Mouse (Mus musculus) MEL (cell line): ENCODE results near the gene Adcy7. TPM values are rescaled to one million over a fixed set of nuclear protein-coding genes. Genes with fewer than 3 reads are reported as not detected.

Experiments
- DNase-seq: peaks from one replicate; pipeline ENCODE4 v3.0.0; 2011; ENCODE audit warnings: low read depth, low spot score
- H3K27ac ChIP-seq: 2 replicates; pipeline ENCODE4 v1.5.1; 2012; ENCODE audit warnings: low read depth, mild to moderate bottlenecking, control low read depth, low read length, moderate library complexity; ENCODE audit not compliant: control insufficient read depth
- H3K27me3 ChIP-seq, 2 experiments: fragments of 150-350 bp in 1 of 2; sonication (generic) in 1 of 2; 2 replicates each; pipeline ENCODE4 v1.6.1; 2012; ENCODE audit warnings: low read length in 2 of 2, mild to moderate bottlenecking in 2 of 2, improper control_type of control experiment in 1 of 2, moderate library complexity in 1 of 2; ENCODE audit not compliant: insufficient read depth in 2 of 2, control insufficient read depth in 1 of 2
- H3K36me3 ChIP-seq, 2 experiments: 2 replicates each; pipeline ENCODE4 v1.6.1; 2012 to 2014; ENCODE audit warnings: low read length in 2 of 2, improper control_type of control experiment in 1 of 2, inconsistent platforms in 1 of 2, mild to moderate bottlenecking in 1 of 2; ENCODE audit not compliant: insufficient read depth in 2 of 2, control insufficient read depth in 1 of 2
- H3K4me1 ChIP-seq, 2 experiments: fragments of 150-350 bp in 1 of 2; sonication (generic) in 1 of 2; 2 replicates each; pipeline ENCODE4 v1.6.1; 2012; ENCODE audit warnings: low read length in 2 of 2, improper control_type of control experiment in 1 of 2, mild to moderate bottlenecking in 1 of 2; ENCODE audit not compliant: insufficient read depth in 2 of 2, control insufficient read depth in 1 of 2
- H3K4me3 ChIP-seq, 2 experiments: fragments of 150-350 bp in 1 of 2; sonication (generic) in 1 of 2; 2 replicates each; pipeline ENCODE4 v1.5.1; 2012; ENCODE audit warnings: low read depth in 2 of 2, low read length in 2 of 2, mild to moderate bottlenecking in 2 of 2, moderate library complexity in 2 of 2, control low read depth in 1 of 2, improper control_type of control experiment in 1 of 2; ENCODE audit not compliant: control insufficient read depth in 1 of 2, insufficient read depth in 1 of 2
- H3K79me2 ChIP-seq: 2 replicates; pipeline ENCODE4 v1.6.1; 2012; ENCODE audit warnings: mild to moderate bottlenecking, low read length, moderate library complexity; ENCODE audit not compliant: control insufficient read depth, poor library complexity, insufficient read depth
- H3K9ac ChIP-seq: 2 replicates; pipeline ENCODE4 v1.6.1; 2012; ENCODE audit warnings: low read depth, mild to moderate bottlenecking, control low read depth, low read length, moderate library complexity; ENCODE audit not compliant: control insufficient read depth, poor library complexity, severe bottlenecking
- H3K9me3 ChIP-seq: fragments of 150-350 bp; sonication (generic); replicated peaks from 2 replicates; pipeline ENCODE4 v1.6.1; 2012; ENCODE audit warnings: mild to moderate bottlenecking, low read length, improper control_type of control experiment, moderate library complexity; ENCODE audit not compliant: insufficient read depth
- BHLHE40 ChIP-seq: IDR thresholded peaks from 2 replicates; pipeline ENCODE4 v1.6.1; 2012; ENCODE audit warnings: low read depth, mild to moderate bottlenecking, inconsistent platforms, low read length, improper control_type of control experiment, borderline replicate concordance
- CTCF ChIP-seq, 3 experiments: IDR thresholded peaks in 2 of 3; conservative IDR thresholded peaks in 1 of 3; 2 replicates each; pipeline ENCODE4 v1.5.1; 2011 to 2012; ENCODE audit warnings: low read length in 3 of 3, low read depth in 2 of 3, mild to moderate bottlenecking in 2 of 3, improper control_type of control experiment in 1 of 3, inconsistent platforms in 1 of 3, mixed read lengths in 1 of 3, moderate library complexity in 1 of 3; ENCODE audit not compliant: control insufficient read depth in 1 of 3, insufficient read depth in 1 of 3, poor library complexity in 1 of 3, severe bottlenecking in 1 of 3
- EP300 ChIP-seq, 2 experiments: IDR thresholded peaks; 2 replicates each; pipeline ENCODE4 v1.6.1; 2011; ENCODE audit warnings: improper control_type of control experiment in 2 of 2, low read length in 2 of 2, low read depth in 1 of 2, mild to moderate bottlenecking in 1 of 2
- GABPA ChIP-seq: IDR thresholded peaks from 2 replicates; pipeline ENCODE4 v1.6.1; 2012; ENCODE audit warnings: low read depth, mild to moderate bottlenecking, inconsistent platforms, low read length, improper control_type of control experiment, moderate library complexity
- HCFC1 ChIP-seq: IDR thresholded peaks from 2 replicates; pipeline ENCODE4 v1.6.1; 2012; ENCODE audit warnings: low read depth, mild to moderate bottlenecking, inconsistent platforms, low read length, improper control_type of control experiment, moderate library complexity
- JUND ChIP-seq: IDR thresholded peaks from 2 replicates; pipeline ENCODE4 v1.6.1; 2011; ENCODE audit warnings: low read depth, mild to moderate bottlenecking, improper control_type of control experiment, low read length
- KAT2A ChIP-seq: conservative IDR thresholded peaks from 2 replicates; pipeline ENCODE4 v1.6.1; 2012; ENCODE audit warnings: low read depth, low read length, improper control_type of control experiment, inconsistent platforms
- MAX ChIP-seq: IDR thresholded peaks from 2 replicates; pipeline ENCODE4 v1.6.1; 2011; ENCODE audit warnings: low read length, improper control_type of control experiment
- MAZ ChIP-seq: IDR thresholded peaks from 2 replicates; pipeline ENCODE4 v1.6.1; 2012; ENCODE audit warnings: low read depth, mild to moderate bottlenecking, inconsistent platforms, low read length, improper control_type of control experiment
- MEF2A ChIP-seq: IDR thresholded peaks from 2 replicates; pipeline ENCODE4 v1.6.1; 2014; ENCODE audit warnings: low read depth, mild to moderate bottlenecking, inconsistent platforms, low read length, improper control_type of control experiment; ENCODE audit not compliant: poor library complexity, insufficient replicate concordance, severe bottlenecking; ENCODE audit errors: extremely low read depth
- MXI1 ChIP-seq: IDR thresholded peaks from 2 replicates; pipeline ENCODE4 v1.6.1; 2011; ENCODE audit warnings: mild to moderate bottlenecking, low read depth, low read length, improper control_type of control experiment
- RAD21 ChIP-seq: IDR thresholded peaks from 2 replicates; pipeline ENCODE4 v1.6.1; 2011; ENCODE audit warnings: mild to moderate bottlenecking, low read depth, low read length, improper control_type of control experiment
- SIN3A ChIP-seq: IDR thresholded peaks from 2 replicates; pipeline ENCODE4 v1.6.1; 2012; ENCODE audit warnings: low read length, improper control_type of control experiment, inconsistent platforms
- SMC3 ChIP-seq: IDR thresholded peaks from 2 replicates; pipeline ENCODE4 v1.6.1; 2011; ENCODE audit warnings: low read depth, low read length, improper control_type of control experiment
- USF1 ChIP-seq: IDR thresholded peaks from 2 replicates; pipeline ENCODE4 v1.6.1; 2014; ENCODE audit warnings: low read depth, mild to moderate bottlenecking, inconsistent platforms, low read length, improper control_type of control experiment, moderate library complexity
- ZNF384 ChIP-seq: IDR thresholded peaks from 2 replicates; pipeline ENCODE4 v1.6.1; 2012; ENCODE audit warnings: low read depth, mild to moderate bottlenecking, inconsistent platforms, low read length, improper control_type of control experiment
- polyA plus RNA-seq, 2 experiments: library from polyadenylated mRNA; stranded (reverse) in 1 of 2; unstranded in 1 of 2; fragments of >175 nt in 1 of 2; fragments of >200 nt in 1 of 2; gene quantifications; 2 replicates each; pipeline versions ENCODE4 v1.2.1 to v1.2.4; 2012; ENCODE audit warnings: low replicate concordance in 2 of 2, low read depth in 1 of 2; ENCODE audit not compliant: insufficient read length in 2 of 2, insufficient read depth in 1 of 2, missing spikeins in 1 of 2
- total RNA-seq: library from RNA; depleted of rRNA; stranded (reverse); fragments of 300-350 nt; gene quantifications from 2 replicates; pipeline ENCODE4 v1.2.3, GENCODE M21; 2012

The Adcy7 gene
- total and polyA plus RNA-seq, 3 experiments, result 62.9 to 83.7 TPM; not detected in 1

- TF ChIP-seq HCFC1, result no peak
- TF ChIP-seq SMC3, result peak; percentile 28
- peak; percentile 16; the same call in 1 of the 2 replicates for TF ChIP-seq RAD21
- peak in 1 of 3 experiments; percentile 23; a peak in 2 of 6 replicates for TF ChIP-seq CTCF (IDR thresholded peaks at IDR 0.05 in 2 of 3, conservative IDR thresholded peaks at IDR 0.05 in 1 of 3; ENCODE audit: control insufficient read depth in 1 of 3, insufficient read depth in 1 of 3, low read depth in 2 of 3, low read length in 3 of 3, poor library complexity in 1 of 3, severe bottlenecking in 1 of 3)
- no peak for TF ChIP-seq GABPA
- TF ChIP-seq, all 39 proteins: peak for 3
- Histone ChIP-seq H3K27me3 (no peaks in the 10 kb centered on the region), H3K79me2 (no peaks in the 10 kb centered on the region), H3K27ac (no peak overlapping the region), H3K4me1 (no peaks in the 10 kb centered on the region), H3K9me3 (no peaks in the 10 kb centered on the region), H3K9ac (no peak overlapping the region), H3K36me3 (peaks cover 0 to 55% of the 10 kb centered on the region in 2 experiments; a peak in 2 of 4 replicates), H3K4me3 (no peak overlapping the region)
- DNase-seq, result no peak
Observed at GRCm38 (mm10) chr8:88349046-88349445, 76.8 kb downstream of the Adcy7 start.

- H3K9me3 ChIP-seq, result no peaks in the 10 kb centered on the region
- H3K27ac ChIP-seq, result no peak overlapping the region
- DNase-seq, result no peak
- peaks cover 18 to 43% of the 10 kb centered on the region in 2 experiments for H3K36me3 ChIP-seq
- peaks cover 0 to 3% of the 10 kb centered on the region in 2 experiments; a peak in 2 of 4 replicates for H3K4me1 ChIP-seq
- no peak for TF ChIP-seq KAT2A
- no peak for TF ChIP-seq MXI1
- TF ChIP-seq MAX, result no peak
- TF ChIP-seq ZNF384, result no peak
- no peak for TF ChIP-seq MEF2A
- TF ChIP-seq SIN3A, result no peak
- TF ChIP-seq CTCF (IDR thresholded peaks at IDR 0.05 in 2 of 3, conservative IDR thresholded peaks at IDR 0.05 in 1 of 3; ENCODE audit: control insufficient read depth in 1 of 3, insufficient read depth in 1 of 3, low read depth in 2 of 3, low read length in 3 of 3, poor library complexity in 1 of 3, severe bottlenecking in 1 of 3), result no peak
- no peak for TF ChIP-seq EP300 (IDR thresholded peaks at IDR 0.05; ENCODE audit: low read depth in 1 of 2, low read length in 2 of 2)
- no peak for TF ChIP-seq USF1
- no peak for TF ChIP-seq BHLHE40
- TF ChIP-seq RAD21, result no peak
- TF ChIP-seq JUND, result no peak
- no peak for TF ChIP-seq MAZ
- H3K79me2 ChIP-seq, result peaks cover 34% of the 10 kb centered on the region
- H3K27me3 ChIP-seq, result no peaks in the 10 kb centered on the region
- H3K9ac ChIP-seq, result no peak overlapping the region
- no peak overlapping the region for H3K4me3 ChIP-seq
Observed at GRCm38 (mm10) chr8:88357226-88357933, 85.2 kb downstream of the Adcy7 start.
